Mouse (Mus musculus): ENCODE measurements around the gene Lrrc4b. TPM values are rescaled to one million over a fixed set of nuclear protein-coding genes. Genes with fewer than 3 reads are reported as not detected.

Gene Lrrc4b
- polyA plus RNA-seq, 1 experiment from 2014 or later, result 26.4 TPM

Small RNA genes within 50 kb of the gene (microRNA-seq; reads per million reads assigned to microRNA genes)
- gene Mir7052, result 0.48 reads per million

Other genes with a start within 250 kb of the Lrrc4b start
- gene Klk1b24, start 240.8 kb upstream of the Lrrc4b start, polyA plus RNA-seq (2014; fragmentation: Nextera tagmentation; extraction: Ambion mirVana), result not detected in 2 replicates
- gene Klk1b3, start 230.8 kb upstream of the Lrrc4b start, polyA plus RNA-seq (2014; fragmentation: Nextera tagmentation; extraction: Ambion mirVana), result not detected in 2 replicates
- not detected in 2 replicates for gene Klk1b4, start 221.6 kb upstream of the Lrrc4b start, polyA plus RNA-seq (2014; fragmentation: Nextera tagmentation; extraction: Ambion mirVana)
- gene Klk1b5, start 213.1 kb upstream of the Lrrc4b start, polyA plus RNA-seq (2014; fragmentation: Nextera tagmentation; extraction: Ambion mirVana), result not detected in 2 replicates
- not detected in 2 replicates for gene Klk1, start 203.7 kb upstream of the Lrrc4b start, polyA plus RNA-seq (2014; fragmentation: Nextera tagmentation; extraction: Ambion mirVana)
- not detected in 2 replicates for gene Gm36864, start 192.8 kb upstream of the Lrrc4b start, polyA plus RNA-seq (2014; fragmentation: Nextera tagmentation; extraction: Ambion mirVana)
- gene 1700028J19Rik, start 182.3 kb upstream of the Lrrc4b start, polyA plus RNA-seq (2014; fragmentation: Nextera tagmentation; extraction: Ambion mirVana), result 1.6 and 1.8 TPM in 2 replicates
- gene 2410002F23Rik, start 182.3 kb upstream of the Lrrc4b start, polyA plus RNA-seq (2014; fragmentation: Nextera tagmentation; extraction: Ambion mirVana), result 180 and 185 TPM in 2 replicates
- not detected in 2 replicates for gene Acp4, start 171.6 kb upstream of the Lrrc4b start, polyA plus RNA-seq (2014; fragmentation: Nextera tagmentation; extraction: Ambion mirVana)
- gene Gm15517, start 167.6 kb upstream of the Lrrc4b start, polyA plus RNA-seq (2014; fragmentation: Nextera tagmentation; extraction: Ambion mirVana), result not detected in 2 replicates
- gene Clec11a, start 122.1 kb upstream of the Lrrc4b start, polyA plus RNA-seq (2014; fragmentation: Nextera tagmentation; extraction: Ambion mirVana), result 3.6 and 3.7 TPM in 2 replicates
- 40.3 and 46.8 TPM in 2 replicates for gene Shank1, start 118.8 kb upstream of the Lrrc4b start, polyA plus RNA-seq (2014; fragmentation: Nextera tagmentation; extraction: Ambion mirVana)
- gene Syt3, start 44.9 kb upstream of the Lrrc4b start, polyA plus RNA-seq (2014; fragmentation: Nextera tagmentation; extraction: Ambion mirVana), result 61.8 and 70.8 TPM in 2 replicates
- gene 1700008O03Rik, start 43.2 kb upstream of the Lrrc4b start, polyA plus RNA-seq (2014; fragmentation: Nextera tagmentation; extraction: Ambion mirVana), result 2.1 and 2.8 TPM in 2 replicates
- 3.4 and 5.1 TPM in 2 replicates for gene Aspdh, start 36.4 kb downstream of the Lrrc4b start, polyA plus RNA-seq (2014; fragmentation: Nextera tagmentation; extraction: Ambion mirVana)
- gene Josd2, start 39.0 kb downstream of the Lrrc4b start, polyA plus RNA-seq (2014; fragmentation: Nextera tagmentation; extraction: Ambion mirVana), result 26.9 and 33.4 TPM in 2 replicates
- 167 and 182 TPM in 2 replicates for gene Emc10, start 67.5 kb downstream of the Lrrc4b start, polyA plus RNA-seq (2014; fragmentation: Nextera tagmentation; extraction: Ambion mirVana)
- gene Fam71e1, start 67.6 kb downstream of the Lrrc4b start, polyA plus RNA-seq (2014; fragmentation: Nextera tagmentation; extraction: Ambion mirVana), result 10.9 and 23.8 TPM in 2 replicates
- gene Mybpc2, start 95.6 kb downstream of the Lrrc4b start, polyA plus RNA-seq (2014; fragmentation: Nextera tagmentation; extraction: Ambion mirVana), result 0.05 and 0.09 TPM in 2 replicates
- 0.09 TPM in 1 of 2 replicates, not detected in the other for gene Spib, start 103.1 kb downstream of the Lrrc4b start, polyA plus RNA-seq (2014; fragmentation: Nextera tagmentation; extraction: Ambion mirVana)
- gene Pold1, start 119.8 kb downstream of the Lrrc4b start, polyA plus RNA-seq (2014; fragmentation: Nextera tagmentation; extraction: Ambion mirVana), result 14.0 and 17.9 TPM in 2 replicates
- 50.7 and 53.6 TPM in 2 replicates for gene Nr1h2, start 124.9 kb downstream of the Lrrc4b start, polyA plus RNA-seq (2014; fragmentation: Nextera tagmentation; extraction: Ambion mirVana)
- gene Napsa, start 143.4 kb downstream of the Lrrc4b start, polyA plus RNA-seq (2014; fragmentation: Nextera tagmentation; extraction: Ambion mirVana), result 0.81 and 1.0 TPM in 2 replicates
- gene Kcnc3, start 161.6 kb downstream of the Lrrc4b start, polyA plus RNA-seq (2014; fragmentation: Nextera tagmentation; extraction: Ambion mirVana), result 7.2 and 8.6 TPM in 2 replicates
- 4.2 and 5.0 TPM in 2 replicates for gene Myh14, start 241.8 kb downstream of the Lrrc4b start, polyA plus RNA-seq (2014; fragmentation: Nextera tagmentation; extraction: Ambion mirVana)

All from hindbrain, embryonic 14.5 days (tissue).